Mouse (Mus musculus) thymus, postnatal 36 days (tissue): ENCODE measurements around the gene Znrf1.
"Not testable (repeated sequence)": the region's sequence is repeated elsewhere in the genome, so short reads cannot be mapped to it uniquely, and the experiment has no call there.

Experiments
- DNase-seq, 2 experiments: peaks; one replicate each; pipeline ENCODE4 v3.0.0; 2022; ENCODE audit warnings: mixed read lengths in 2 of 2

Znrf1 gene

GRCm38 (mm10) chr8:111536031-111536977 lies at the start of gene Znrf1:
TSS of gene Znrf1 (plus strand) at chr8:111536097.
- peak; percentile 80 to 85 for DNase-seq

- no peak for DNase-seq
Measured at GRCm38 (mm10) chr8:111490034-111490591, 45.8 kb upstream of the Znrf1 start.

- DNase-seq = no peak
Measured at GRCm38 (mm10) chr8:111491191-111491590, 44.7 kb upstream of the Znrf1 start.

- DNase-seq = no peak
Measured at GRCm38 (mm10) chr8:111492508-111492907, 43.4 kb upstream of the Znrf1 start.

GRCm38 (mm10) chr8:111493176-111493575 lies 42.7 kb upstream of the Znrf1 start:
- DNase-seq = no peak

- no peak for DNase-seq
Measured at GRCm38 (mm10) chr8:111496326-111496725, 39.6 kb upstream of the Znrf1 start.

- not testable (repeated sequence) for DNase-seq
Measured at GRCm38 (mm10) chr8:111498249-111498648, 37.6 kb upstream of the Znrf1 start.

- no peak for DNase-seq
Measured at GRCm38 (mm10) chr8:111501724-111502464, 34.0 kb upstream of the Znrf1 start.

GRCm38 (mm10) chr8:111508566-111508965 lies 27.3 kb upstream of the Znrf1 start:
- no peak for DNase-seq

GRCm38 (mm10) chr8:111509278-111509677 lies 26.6 kb upstream of the Znrf1 start:
- DNase-seq = no peak

- DNase-seq = no peak
Measured at GRCm38 (mm10) chr8:111510401-111510800, 25.5 kb upstream of the Znrf1 start.

GRCm38 (mm10) chr8:111512941-111513340 lies 23.0 kb upstream of the Znrf1 start:
- no peak for DNase-seq

GRCm38 (mm10) chr8:111513446-111513845 lies 22.5 kb upstream of the Znrf1 start:
- DNase-seq = no peak

- DNase-seq = no peak
Measured at GRCm38 (mm10) chr8:111516451-111517035, 19.4 kb upstream of the Znrf1 start.

GRCm38 (mm10) chr8:111517466-111517865 lies 18.4 kb upstream of the Znrf1 start:
- no peak for DNase-seq

GRCm38 (mm10) chr8:111521713-111522429 lies 14.0 kb upstream of the Znrf1 start, which contains the start of gene Wdr59:
TSS of gene Wdr59 (minus strand) at chr8:111522092.
- peak; percentile 97 for DNase-seq

GRCm38 (mm10) chr8:111526403-111527024 lies 9.4 kb upstream of the Znrf1 start:
- DNase-seq = no peak

- DNase-seq = peak; percentile 34 to 44
Measured at GRCm38 (mm10) chr8:111527149-111527548, 8.7 kb upstream of the Znrf1 start.

- DNase-seq = no peak
Measured at GRCm38 (mm10) chr8:111528071-111528470, 7.8 kb upstream of the Znrf1 start.

GRCm38 (mm10) chr8:111531191-111531590 lies 4.7 kb upstream of the Znrf1 start:
- no peak for DNase-seq

GRCm38 (mm10) chr8:111531621-111532020 lies 4.3 kb upstream of the Znrf1 start:
- no peak for DNase-seq

GRCm38 (mm10) chr8:111533503-111533902 lies 2.4 kb upstream of the Znrf1 start:
- no peak for DNase-seq
